Mouse (Mus musculus): Measurements from ENCODE around the gene Klkb1. TPM values are rescaled to one million over a fixed set of nuclear protein-coding genes. Genes with fewer than 3 reads are reported as not detected.

Gene Klkb1
- polyA plus RNA-seq, 1 experiment from 2014 or later: not detected

- no peaks in the 10 kb centered on the region for H3K36me3 ChIP-seq
- no peak overlapping the region for H3K9ac ChIP-seq
- no peaks in the 10 kb centered on the region for H3K9me3 ChIP-seq
- ATAC-seq (ENCODE audit: low FRiP score): no peak
- H3K4me2 ChIP-seq: no peak overlapping the region
- WGBS: 90% methylated on average over 6 of the region's 6 CpGs
- peaks cover 7% of the 10 kb centered on the region for H3K4me1 ChIP-seq (replicated peaks)
- peaks cover 3% of the 10 kb centered on the region; the same call in 1 of the 2 replicates for H3K27me3 ChIP-seq
- no peak overlapping the region for H3K4me3 ChIP-seq
- H3K27ac ChIP-seq: no peak overlapping the region
These were observed 59.4 kb downstream of the Klkb1 start for GRCm38 (mm10) chr8:45235228-45235627.

DNA sequence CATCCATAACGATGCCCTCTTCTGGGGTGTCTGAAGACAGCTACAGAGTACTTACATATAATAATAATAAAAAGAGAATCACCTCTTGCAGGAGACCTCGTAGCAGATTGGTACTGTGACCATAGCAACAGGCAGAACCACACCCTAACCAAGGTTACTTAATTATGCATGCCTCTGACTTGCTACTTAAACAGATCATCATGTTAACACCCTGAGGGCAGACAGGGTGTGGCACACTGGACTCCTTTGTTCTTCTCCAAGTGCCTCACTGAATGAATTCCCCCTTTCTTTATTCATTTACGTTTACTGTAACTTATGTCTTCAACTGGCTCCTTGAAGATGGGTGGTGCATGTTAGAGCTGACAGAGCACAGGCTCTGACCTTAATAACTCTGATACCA lies 61.4 kb downstream of the Klkb1 start:
- no peak for ATAC-seq (ENCODE audit: low FRiP score)

More for the DNA sequence above, 61.4 kb downstream of the Klkb1 start:
- Histone ChIP-seq H3K27me3 (no peaks in the 10 kb centered on the region), H3K9me3 (no peaks in the 10 kb centered on the region), H3K9ac (no peak overlapping the region), H3K36me3 (no peaks in the 10 kb centered on the region), H3K4me1 (replicated peaks) (peaks cover 7% of the 10 kb centered on the region), H3K27ac (no peak overlapping the region), H3K4me3 (no peak overlapping the region), H3K4me2 (no peak overlapping the region)
- WGBS: 59% methylated on average over 3 of the region's 3 CpGs

Other genes with a start within 250 kb of the Klkb1 start
- 0.21 TPM in 2 replicates for gene Mtnr1a, start 225.7 kb downstream of the Klkb1 start, polyA plus RNA-seq (2015; fragmentation: Nextera tagmentation; extraction: Ambion mirVana)
- not detected in 2 replicates for gene F11, start 32.8 kb downstream of the Klkb1 start, polyA plus RNA-seq (2015; fragmentation: Nextera tagmentation; extraction: Ambion mirVana)
- not detected in 2 replicates for gene Gm45753, start 13.6 kb upstream of the Klkb1 start, polyA plus RNA-seq (2015; fragmentation: Nextera tagmentation; extraction: Ambion mirVana)
- 1.5 and 1.8 TPM in 2 replicates for gene Cyp4v3, start 38.4 kb upstream of the Klkb1 start, polyA plus RNA-seq (2015; fragmentation: Nextera tagmentation; extraction: Ambion mirVana)
- gene Fam149a, start 87.4 kb upstream of the Klkb1 start, polyA plus RNA-seq (2015; fragmentation: Nextera tagmentation; extraction: Ambion mirVana): 6.0 and 6.1 TPM in 2 replicates
- 0.72 and 1.6 TPM in 2 replicates for gene Tlr3, start 116.2 kb upstream of the Klkb1 start, polyA plus RNA-seq (2015; fragmentation: Nextera tagmentation; extraction: Ambion mirVana)
- gene Sorbs2, start 212.9 kb upstream of the Klkb1 start, polyA plus RNA-seq (2015; fragmentation: Nextera tagmentation; extraction: Ambion mirVana): 71.7 and 75.4 TPM in 2 replicates